Mouse (Mus musculus): ENCODE results near the gene Popdc2.
"Not testable (repeated sequence)": the region's sequence is repeated elsewhere in the genome, so short reads cannot be mapped to it uniquely, and the experiment has no call there.

Popdc2 gene

DNA sequence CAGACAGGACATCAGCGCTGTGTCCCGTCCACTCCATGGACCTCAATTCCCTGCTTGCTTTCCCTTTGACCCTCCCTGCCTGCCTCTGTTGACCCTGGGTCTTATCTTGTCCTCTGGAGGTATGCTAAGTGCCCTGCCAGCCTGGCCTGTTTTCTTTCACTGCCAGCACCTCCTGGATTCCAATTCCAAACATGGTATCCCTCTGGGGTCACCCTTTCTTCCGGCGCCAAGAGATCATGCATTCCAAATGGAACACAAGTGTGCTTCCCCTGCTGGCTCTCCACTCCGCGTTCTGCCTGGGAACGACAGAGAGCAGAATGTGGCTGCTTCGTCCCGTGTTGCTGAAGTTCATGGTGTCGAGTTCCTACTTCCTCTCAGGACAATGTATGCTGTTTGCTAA lies at the start of gene Popdc2:
TSS of gene Popdc2 (plus strand) at position 277 of the 400 bp plus-strand sequence.
- no peak for DNase-seq (ENCODE audit: low read depth)

DNA sequence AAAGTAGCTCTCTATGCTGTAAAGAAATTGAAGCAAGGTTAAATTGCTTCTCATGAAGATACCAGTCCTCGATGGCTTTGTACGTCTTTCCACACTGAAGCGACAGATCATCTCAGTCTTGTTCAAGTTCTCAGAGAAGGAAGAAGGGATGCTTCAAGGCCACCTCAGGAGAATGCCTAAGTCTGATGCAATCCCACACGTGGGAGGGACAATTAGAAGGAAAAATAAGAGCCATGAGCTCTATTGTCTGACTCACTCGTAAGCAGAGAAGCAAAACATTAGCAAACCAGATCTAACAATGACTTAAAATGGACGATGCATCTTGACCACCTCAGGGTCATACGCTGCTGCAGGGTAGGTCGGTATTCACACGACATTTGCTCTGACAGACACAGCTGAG lies 43.5 kb upstream of the Popdc2 start:
- DNase-seq (ENCODE audit: low read depth) = no peak

DNA sequence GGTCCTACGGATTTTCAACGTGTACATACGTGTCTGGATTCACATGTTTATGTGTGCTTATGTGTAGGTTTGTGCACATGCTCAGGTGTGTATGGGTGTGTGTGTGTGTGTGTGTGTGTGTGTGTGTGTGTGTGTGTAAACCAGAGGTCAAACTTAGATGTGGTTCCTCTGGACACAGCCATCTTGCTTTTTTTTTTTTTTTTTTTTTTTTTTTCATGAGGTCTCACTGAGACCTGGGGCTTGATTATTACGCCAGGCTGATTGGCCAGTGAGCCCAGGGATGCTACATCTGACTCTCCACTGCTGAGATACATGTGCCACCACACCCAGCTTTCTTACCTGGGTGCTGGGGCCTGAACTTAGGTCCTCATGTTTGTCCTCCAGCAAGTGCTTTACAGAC lies 42.9 kb upstream of the Popdc2 start:
- no peak for DNase-seq (ENCODE audit: low read depth)

DNA sequence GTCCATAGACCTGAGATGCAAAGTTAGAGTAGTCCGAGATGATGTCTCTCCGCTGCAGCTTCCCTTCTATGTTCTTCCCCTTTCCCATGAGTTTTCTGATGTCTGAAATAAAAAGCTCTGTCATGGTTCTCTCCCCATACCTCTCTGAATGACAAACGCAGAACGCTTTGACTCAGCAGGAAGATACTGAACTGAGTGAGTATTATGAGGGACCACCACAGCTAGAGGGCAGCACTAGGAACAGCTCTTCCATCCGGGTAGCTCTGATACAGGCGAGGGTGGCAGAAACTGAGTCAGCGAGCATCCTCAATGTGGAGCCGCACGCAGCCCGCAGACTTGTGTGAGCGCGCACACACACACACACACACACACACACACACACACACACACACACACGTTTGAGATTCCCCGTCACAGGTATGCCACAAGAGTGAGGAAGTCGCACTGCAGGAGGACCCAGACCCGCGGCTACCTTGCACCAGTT lies 40.5 kb upstream of the Popdc2 start:
- DNase-seq (ENCODE audit: low read depth) = peak; percentile 47

DNA sequence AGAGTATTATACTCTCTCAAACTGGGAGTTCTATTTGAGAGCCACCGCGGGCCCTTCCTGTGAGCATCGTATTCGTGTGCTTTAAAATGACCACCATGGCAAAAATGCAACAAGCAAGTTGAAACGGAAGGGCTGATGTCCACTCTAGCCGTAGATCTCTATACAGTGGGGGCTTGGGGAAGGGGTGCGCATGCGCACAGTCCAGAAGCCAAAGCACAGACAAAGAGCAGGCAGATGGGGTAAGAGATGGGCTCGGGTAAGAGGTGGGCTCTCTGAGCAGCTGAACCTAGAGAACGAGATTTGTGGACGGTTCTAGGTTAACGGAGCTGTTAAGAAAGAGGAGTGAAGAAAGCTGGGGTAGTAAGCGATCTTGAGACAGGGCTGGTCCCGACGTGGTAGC lies 37.7 kb upstream of the Popdc2 start:
- no peak for DNase-seq (ENCODE audit: low read depth)

DNA sequence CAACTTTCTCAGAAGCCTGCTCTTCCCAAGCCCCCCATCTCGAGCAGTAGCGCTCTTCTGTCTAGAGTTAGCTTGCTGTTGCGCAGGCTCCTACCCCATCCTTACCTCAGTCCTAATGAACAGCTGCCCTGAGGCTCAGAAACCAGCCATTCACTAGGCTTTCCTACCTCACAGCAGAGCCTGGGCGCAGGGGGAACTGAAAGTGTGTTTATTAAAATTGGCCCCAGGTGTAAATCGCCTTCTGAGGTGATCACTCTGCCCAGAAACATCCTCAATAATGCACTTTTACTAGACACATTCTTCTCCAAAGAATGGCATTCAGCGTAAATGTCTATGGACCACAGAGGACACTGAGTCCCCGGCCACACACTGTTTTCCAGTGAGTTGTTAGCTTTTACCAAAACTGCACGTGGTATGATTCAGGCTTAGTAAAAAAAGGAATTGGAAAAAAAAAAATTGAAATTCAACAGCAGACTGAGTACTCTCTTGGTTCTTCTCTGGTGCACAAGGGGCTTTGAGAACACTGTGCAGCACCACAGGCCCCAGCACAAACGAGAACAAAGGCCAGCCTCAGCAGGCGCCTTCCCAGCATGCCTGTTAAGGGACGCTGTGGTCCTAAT lies 35.1 kb upstream of the Popdc2 start:
- DNase-seq (ENCODE audit: low read depth) = no peak

DNA sequence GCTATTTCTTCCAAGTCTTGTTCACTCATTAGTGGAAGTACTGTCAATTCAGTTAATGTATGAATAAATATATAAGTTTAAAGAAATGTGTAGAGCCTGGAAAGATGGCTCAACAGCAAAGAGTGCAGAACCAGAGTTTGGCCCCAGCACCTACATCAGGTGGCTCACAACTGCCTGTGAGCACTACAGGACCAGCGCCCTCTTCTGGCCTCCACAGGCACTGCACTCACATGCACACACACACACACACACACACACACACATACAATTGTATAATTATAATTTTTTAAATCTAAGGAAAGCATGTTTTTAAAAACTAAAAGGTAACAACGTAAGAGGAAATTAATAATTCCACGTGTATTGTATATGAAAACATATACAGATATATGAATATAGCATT lies 32.7 kb upstream of the Popdc2 start:
- no peak for DNase-seq (ENCODE audit: low read depth)

DNA sequence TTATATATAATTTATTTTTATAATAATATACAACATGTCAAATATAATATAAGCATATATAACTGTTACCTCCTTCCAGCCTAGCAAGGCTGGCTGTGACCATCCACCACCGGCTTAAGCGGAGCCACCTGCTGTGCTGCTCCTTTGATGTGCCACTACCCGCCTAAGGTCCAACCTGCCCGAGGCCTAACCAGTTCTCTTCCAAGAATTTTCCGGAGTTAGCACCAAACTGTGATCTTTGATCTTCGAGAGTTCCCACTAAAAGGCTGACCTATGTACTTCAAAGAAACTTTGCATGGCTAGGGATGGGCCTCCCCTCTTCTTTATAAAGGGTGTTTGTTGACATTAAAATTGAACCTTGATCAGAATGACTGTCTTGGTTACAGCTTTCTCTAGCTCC lies 27.6 kb upstream of the Popdc2 start:
- no peak for DNase-seq (ENCODE audit: low read depth)

DNA sequence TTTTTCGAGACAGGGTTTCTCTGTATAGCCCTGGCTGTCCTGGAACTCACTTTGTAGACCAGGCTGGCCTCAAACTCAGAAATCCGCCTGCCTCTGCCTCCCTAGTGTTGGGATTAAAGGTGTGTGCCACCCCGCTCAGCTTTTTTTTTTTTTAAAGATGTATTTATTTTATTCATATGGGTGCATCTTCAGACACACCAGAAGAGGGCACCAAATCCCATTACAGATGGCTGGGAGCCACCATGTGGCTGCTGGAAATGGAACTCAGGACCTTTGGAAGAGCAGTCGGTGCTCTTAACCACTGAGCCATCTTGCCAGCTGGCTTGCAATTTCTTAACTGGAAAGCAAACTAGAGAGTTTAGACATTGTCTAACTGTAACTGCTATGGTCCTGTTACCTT lies 23.9 kb upstream of the Popdc2 start:
- DNase-seq (ENCODE audit: low read depth) = not testable (repeated sequence)

DNA sequence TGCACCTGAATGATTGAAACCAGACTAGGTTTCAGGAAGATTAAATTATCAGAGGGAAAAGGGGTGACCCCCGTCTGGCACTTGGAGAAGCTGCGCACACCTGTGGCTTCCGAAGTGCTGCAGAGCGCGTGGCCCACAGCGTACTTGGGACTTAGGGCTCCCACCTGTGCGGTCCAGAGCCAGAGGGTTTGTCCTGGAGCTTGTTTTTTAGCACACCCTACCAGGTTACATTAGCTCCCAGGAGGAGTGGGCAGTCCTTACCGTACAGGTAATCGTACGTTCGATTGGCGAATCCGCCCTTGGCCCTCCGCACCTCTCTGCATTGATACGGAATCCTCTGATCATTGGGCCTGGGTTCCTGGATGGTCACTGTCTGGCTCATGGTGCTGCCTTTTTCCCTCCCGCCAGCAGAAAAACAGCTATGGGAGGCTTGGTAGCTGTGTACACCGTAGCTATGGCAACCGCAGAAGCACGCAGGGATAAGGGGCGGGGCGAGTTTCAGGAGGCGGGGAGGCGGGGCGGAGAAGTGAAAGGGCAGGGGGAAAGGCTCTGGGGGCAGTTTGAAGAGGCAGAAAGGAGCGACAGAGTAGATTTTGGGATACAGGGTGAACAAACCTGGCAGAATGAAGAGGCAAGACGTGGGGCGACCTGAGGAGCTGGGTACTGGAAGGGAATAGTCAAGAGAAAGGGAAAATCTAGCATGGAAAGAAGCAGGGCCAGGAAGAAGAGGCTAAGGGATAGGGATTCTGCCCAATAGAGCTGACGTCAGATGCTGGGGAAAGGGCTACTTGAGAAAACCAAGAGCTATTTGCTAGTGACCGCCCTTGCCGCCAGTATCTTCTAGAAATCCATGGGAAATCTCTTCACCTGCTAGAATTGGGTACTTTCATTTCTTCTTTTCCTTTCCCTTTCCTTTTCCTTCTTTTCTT lies 20.3 kb upstream of the Popdc2 start, which contains the start of gene Maats1:
TSS of gene Maats1 (minus strand) at position 748 of the 929 bp plus-strand sequence.
- DNase-seq (ENCODE audit: low read depth) = peak; percentile 64

DNA sequence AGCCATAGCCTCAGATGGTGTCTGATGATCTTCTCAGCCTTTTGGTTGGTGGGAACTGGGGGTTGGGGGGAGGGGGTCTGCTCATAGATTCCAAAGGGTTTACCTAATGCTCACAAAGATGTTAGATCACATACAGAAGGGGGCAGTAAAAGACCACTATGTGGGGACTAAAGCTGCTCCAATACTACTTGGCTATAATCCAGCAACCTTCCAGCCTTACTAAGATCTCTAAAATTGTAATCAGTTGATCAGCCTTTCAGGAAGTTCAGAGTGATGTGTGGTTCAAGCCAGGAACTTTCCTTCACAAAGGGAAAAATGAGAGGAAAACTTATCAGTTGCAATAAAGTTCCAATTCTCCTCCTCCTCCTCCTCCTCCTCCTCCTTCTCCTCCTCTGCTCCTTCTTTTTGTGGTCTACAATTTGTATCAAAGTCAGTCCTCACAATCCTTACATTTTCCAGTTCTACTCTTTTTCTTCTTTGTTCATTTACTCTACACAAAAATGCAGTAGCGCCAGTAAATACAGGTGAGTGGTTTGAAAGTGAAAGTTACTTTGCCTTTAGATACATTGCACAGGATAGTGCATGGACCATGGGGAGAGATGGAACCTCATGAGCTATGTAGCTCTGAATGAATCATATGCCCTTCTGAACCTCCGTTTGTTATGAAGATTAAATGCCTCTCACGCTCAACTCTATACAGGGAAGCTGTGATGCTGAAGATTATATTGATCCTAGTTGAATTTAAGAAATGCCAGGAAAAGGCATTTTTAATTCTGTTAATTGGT lies 16.9 kb upstream of the Popdc2 start:
- DNase-seq (ENCODE audit: low read depth) = peak; percentile 38

DNA sequence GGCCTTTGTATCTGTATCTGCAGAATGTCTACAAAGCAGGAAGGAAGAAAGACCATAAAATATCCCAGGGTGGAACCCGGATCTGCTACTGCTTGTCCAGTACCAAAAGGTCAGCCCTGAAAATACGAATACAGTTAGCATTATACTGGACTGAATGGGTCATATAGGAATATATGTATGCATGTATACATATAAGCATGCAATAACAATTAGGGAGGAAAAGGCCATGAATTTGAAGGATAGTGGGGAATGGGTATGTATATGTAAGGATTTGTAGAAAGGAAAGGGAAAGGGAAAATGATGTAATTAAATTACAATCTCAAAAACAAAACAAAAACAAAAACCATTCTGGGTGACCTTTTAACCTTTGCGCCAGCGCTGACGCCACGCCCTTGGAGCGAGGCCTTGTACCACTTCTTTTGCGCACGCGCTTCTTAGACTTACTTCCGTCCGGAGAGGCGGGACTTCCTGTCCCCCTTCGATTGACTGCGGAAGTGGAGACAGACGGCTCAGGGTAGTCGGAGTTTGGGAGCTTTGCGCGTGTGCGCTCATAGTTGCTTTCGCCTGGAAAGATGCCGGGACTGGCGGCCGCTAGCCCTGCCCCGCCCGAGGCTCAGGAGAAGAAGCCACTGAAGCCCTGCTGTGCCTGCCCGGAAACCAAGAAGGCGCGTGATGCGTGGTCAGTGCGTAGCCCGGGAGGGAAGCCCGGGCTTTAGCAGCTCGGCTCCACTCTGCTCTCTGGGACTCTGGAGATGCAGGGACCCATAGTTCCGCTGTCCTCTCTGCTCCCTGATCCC lies 15.3 kb upstream of the Popdc2 start, which contains the start of the genes Cox17 and Gm21987:
TSS of gene Cox17 (plus strand) at position 463 of the 797 bp plus-strand sequence.
TSS of gene Gm21987 (plus strand) at position 512 of the 797 bp plus-strand sequence.
- peak; percentile 82 for DNase-seq (ENCODE audit: low read depth)

DNA sequence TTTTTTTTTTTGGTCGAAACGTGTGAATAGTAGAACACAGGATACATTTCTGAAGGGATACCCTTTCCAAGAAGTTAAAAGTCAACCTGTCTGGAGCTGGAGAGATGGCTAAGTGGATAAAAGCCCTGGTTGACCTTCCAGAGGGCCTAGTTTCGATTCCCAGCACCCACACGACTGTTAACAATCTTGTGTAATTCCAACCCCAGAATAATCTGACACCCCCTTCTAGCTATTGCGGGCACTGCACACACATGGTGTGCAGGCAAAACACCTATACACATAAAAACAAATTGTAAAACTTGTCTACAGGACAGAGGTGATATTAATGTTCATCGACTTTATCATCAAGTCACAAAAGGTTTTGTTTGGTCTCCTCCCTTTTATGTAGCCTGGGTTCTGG lies 14.4 kb upstream of the Popdc2 start:
- DNase-seq (ENCODE audit: low read depth) = no peak

DNA sequence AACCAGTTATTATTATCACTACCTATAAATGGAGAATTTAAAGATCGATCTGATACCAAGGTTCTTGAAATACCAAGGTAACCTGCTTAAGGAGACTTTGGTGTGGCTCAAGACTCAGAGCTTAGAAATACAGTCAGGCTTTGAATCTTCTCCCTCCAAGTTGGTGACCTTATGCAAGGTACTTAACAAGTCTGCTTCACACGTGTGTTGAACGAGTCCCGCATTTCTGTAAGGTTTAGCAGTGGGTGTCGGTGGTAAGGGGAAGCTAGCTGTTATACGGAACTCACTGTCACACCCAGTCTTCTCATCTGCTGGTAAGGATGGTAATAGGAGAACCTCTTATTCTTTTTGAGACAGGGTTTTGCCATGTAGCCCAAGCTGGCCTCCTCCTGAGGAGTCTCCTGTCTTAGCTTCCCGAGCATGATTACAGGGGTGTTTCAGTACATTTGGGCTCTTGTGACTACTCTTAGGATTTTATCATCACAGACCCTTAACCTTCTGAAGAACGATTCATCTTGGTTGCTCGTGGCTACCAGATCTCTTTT lies 13.7 kb upstream of the Popdc2 start:
- no peak for DNase-seq (ENCODE audit: low read depth)

DNA sequence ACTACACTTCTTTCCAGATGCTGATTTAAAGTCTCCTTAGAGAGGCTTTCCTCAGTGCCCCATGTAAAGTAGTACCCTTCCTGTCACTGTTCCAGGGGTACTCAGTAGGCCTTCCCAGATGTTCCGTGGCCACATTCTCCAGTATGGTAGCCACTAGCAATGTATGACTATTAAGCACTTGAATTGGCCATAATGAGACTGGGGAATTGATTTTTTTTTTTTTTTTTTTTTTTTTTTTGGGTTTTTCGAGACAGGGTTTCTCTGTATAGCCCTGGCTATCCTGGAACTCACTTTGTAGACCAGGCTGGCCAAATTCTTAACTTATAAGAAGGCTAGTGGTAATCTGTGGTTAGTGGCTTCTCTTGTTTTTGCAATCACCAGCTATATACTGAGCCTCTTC lies 12.1 kb upstream of the Popdc2 start:
- no peak for DNase-seq (ENCODE audit: low read depth)

DNA sequence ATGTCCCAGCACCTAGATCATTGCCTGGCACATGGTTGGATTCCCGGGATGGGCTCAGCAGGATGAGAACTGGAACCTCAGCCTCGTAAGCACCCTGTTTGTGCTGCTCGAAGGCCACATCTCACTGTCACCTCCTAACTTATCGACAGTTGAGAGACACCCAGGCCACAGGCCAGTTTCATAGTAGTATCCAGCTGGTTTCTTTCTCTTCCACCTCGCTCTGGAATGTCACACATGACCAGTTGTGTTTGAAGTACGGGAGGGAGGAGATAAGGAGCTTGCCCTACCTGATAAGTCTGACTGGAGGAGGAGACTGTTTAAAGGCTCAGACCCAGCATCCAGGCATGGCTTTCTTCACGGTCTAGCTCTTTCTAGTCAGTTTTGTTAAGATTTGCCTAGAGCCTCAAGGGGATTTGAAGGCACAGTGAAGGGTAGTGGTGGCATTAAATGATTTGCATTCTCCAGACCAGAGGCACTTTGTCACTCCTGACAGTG lies 11.6 kb upstream of the Popdc2 start:
- no peak for DNase-seq (ENCODE audit: low read depth)

DNA sequence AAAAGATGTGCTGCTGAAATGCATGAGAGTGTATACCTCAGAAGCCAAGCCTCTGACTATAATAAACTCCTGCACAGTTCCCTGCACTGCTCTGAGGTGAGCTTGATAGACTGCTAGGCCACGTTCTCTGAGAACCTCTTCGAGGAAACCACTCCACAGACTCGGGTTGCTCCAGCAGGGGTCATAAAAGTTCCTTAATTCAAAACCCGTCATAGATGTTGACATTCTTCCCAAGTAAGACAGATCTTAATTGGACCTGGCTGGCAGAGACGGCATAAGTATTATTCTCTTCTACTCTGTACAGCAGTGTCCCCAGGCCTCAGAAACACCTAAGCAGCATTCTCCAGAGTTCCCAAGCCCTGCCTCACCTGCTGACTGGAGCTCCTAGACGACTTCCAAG lies 11.1 kb upstream of the Popdc2 start:
- DNase-seq (ENCODE audit: low read depth) = no peak

DNA sequence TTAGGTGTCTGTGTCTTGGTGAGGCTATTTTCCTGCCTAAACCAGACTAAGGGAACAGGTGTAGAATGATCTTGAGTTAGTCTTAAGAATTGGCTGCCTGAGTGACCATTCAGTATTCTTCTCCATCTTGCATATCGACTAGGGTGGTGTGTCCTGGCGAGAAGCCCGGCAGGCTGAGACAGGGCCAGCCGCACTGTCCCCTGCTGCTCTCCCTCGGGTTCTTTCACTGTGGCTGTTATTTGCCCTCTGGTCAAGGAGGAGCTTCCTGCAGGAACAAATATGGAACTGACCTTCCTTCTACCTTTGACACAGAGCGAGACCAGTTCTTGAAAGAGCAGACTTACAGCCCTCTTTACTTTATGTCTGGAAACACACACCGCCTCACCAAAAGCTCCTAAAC lies 10.0 kb upstream of the Popdc2 start:
- no peak for DNase-seq (ENCODE audit: low read depth)

DNA sequence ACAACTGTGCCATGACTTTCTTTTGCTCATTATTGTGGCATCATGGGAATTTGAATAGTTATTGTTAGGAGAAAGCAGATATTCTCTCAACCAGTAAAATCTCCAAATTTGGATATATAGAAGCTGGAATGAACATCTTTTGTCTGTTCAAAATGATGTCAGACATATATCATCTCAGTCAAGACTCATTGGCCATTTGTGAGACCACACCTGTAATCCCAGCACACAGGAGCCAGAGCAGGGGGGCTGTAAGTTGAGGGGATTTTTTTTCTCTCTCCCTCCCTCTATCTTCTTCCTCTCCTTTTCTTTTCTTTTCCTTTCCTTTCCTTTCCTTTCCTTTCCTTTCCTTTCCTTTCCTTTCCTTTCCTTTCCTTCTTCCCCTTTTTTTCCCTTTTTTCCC lies 9.2 kb upstream of the Popdc2 start:
- DNase-seq (ENCODE audit: low read depth) = no peak

DNA sequence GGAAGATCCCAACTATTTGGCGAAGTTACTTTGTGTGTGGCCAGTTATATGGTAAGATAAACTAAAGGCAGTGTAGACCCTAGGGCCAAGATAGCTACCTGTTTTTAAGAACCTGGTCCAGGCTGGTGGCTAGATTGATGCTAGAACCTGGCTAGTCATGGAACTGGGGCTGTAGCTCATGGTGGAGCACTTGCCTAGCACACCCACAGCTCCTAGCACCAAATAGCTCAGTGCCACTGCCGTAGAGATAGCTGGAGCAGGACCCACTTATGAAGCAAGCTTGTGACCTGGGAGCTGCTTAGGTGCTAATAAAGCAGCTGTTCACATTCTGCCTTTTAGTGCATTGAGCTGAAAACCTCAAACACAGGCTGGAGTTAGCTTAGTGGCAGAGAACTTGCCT lies 8.4 kb upstream of the Popdc2 start:
- no peak for DNase-seq (ENCODE audit: low read depth)

All from c-Kit-positive CD71-negative TER-119-negative erythroid progenitor cells, embryonic 14.5 days (primary cell).